Mouse (Mus musculus) forebrain, postnatal 0 days (tissue): ENCODE measurements around the gene Egln1. TPM values are rescaled to one million over a fixed set of nuclear protein-coding genes. Genes with fewer than 3 reads are reported as not detected.

ENCODE experiments used
- ATAC-seq: fragments of 200-750 bp; cut with Nextera tagmentation; 2 replicates; pipeline ENCODE4 v1.8.0; 2017; ENCODE audit warnings: mild to moderate bottlenecking, moderate library complexity
- DNase-seq: peaks from one replicate; pipeline ENCODE4 v3.0.0-alpha.2; 2015
- H3K27ac ChIP-seq: fragments of 300-500 bp; sonication (generic); 2 replicates; pipeline ENCODE4 v1.5.1; 2014; ENCODE audit warnings: low read depth, mild to moderate bottlenecking, antibody characterized with exemption, low read length, moderate library complexity, mixed read lengths
- H3K27me3 ChIP-seq: fragments of 300-500 bp; sonication (generic); 2 replicates; pipeline ENCODE4 v1.6.1; 2014; ENCODE audit warnings: mild to moderate bottlenecking, low read length, mixed read lengths; ENCODE audit not compliant: insufficient read depth
- H3K36me3 ChIP-seq: fragments of 300-500 bp; sonication (generic); 2 replicates; pipeline ENCODE4 v1.6.1; 2014; ENCODE audit warnings: mild to moderate bottlenecking, moderate library complexity; ENCODE audit not compliant: insufficient read depth
- H3K4me1 ChIP-seq: fragments of 300-500 bp; sonication (generic); 2 replicates; pipeline ENCODE4 v1.6.1; 2014; ENCODE audit warnings: antibody characterized with exemption; ENCODE audit not compliant: insufficient read depth
- H3K4me2 ChIP-seq: fragments of 300-500 bp; sonication (generic); 2 replicates; pipeline ENCODE4 v1.6.1; 2014; ENCODE audit warnings: low read depth, mild to moderate bottlenecking, moderate library complexity
- H3K4me3 ChIP-seq: fragments of 300-500 bp; sonication (generic); 2 replicates; pipeline ENCODE4 v1.5.1; 2014; ENCODE audit warnings: low read depth, low read length, mixed read lengths
- H3K9ac ChIP-seq: fragments of 300-500 bp; sonication (generic); 2 replicates; pipeline ENCODE4 v1.6.1; 2014; ENCODE audit warnings: mild to moderate bottlenecking
- H3K9me3 ChIP-seq: fragments of 300-500 bp; sonication (generic); 2 replicates; pipeline ENCODE4 v1.6.1; 2016; ENCODE audit warnings: low read length
- CTCF ChIP-seq: sonication (generic); IDR thresholded peaks from 2 replicates; pipeline ENCODE4 v1.5.1; 2016; ENCODE audit warnings: antibody characterized with exemption, control low read depth, low read depth
- WGBS: fragments of 180-500 bp; shearing (Covaris S2); extraction: QIAGEN DNeasy Blood & Tissue Kit; methylation state at CpG from one replicate; pipeline ENCODE4 v1.1.7; 2014; 5-methylcytosine and 5-hydroxymethylcytosine counted together
- polyA plus RNA-seq: library from polyadenylated mRNA; unstranded; fragments of >200 nt; fragmentation: Nextera tagmentation; extraction: Ambion mirVana; gene quantifications from 2 replicates; pipeline ENCODE4 v1.2.1, GENCODE M21; 2015
- total RNA-seq: library from RNA; depleted of rRNA; stranded (reverse); fragments of >200 nt; gene quantifications from 2 replicates; pipeline ENCODE4 v1.2.3, GENCODE M21; 2014

Gene Egln1
- total and polyA plus RNA-seq, 2 experiments from 2014 or later, result 15.6 to 48.5 TPM

GRCm38 (mm10) chr8:124976211-124976610 is 27.1 kb upstream of the Egln1 start:
- Histone ChIP-seq H3K4me3 (no peak overlapping the region), H3K9me3 (no peaks in the 10 kb centered on the region), H3K36me3 (no peaks in the 10 kb centered on the region), H3K4me1 (no peaks in the 10 kb centered on the region), H3K4me2 (no peak overlapping the region), H3K9ac (no peak overlapping the region), H3K27ac (no peak overlapping the region), H3K27me3 (no peaks in the 10 kb centered on the region)
- TF ChIP-seq CTCF, result no peak
- DNase-seq (no peak), ATAC-seq (no peak)
- WGBS, result 90% methylated on average over 6 of the region's 6 CpGs

- no peak for TF ChIP-seq CTCF
- Histone ChIP-seq H3K27ac (no peak overlapping the region), H3K9me3 (no peaks in the 10 kb centered on the region), H3K9ac (no peak overlapping the region), H3K36me3 (no peaks in the 10 kb centered on the region), H3K4me2 (no peak overlapping the region), H3K4me1 (no peaks in the 10 kb centered on the region), H3K4me3 (no peak overlapping the region), H3K27me3 (no peaks in the 10 kb centered on the region)
- DNase-seq (no peak), ATAC-seq (no peak)
- WGBS, result 83% methylated on average over 4 of the region's 4 CpGs
Observed at GRCm38 (mm10) chr8:124974254-124974653, 25.1 kb upstream of the Egln1 start.

GRCm38 (mm10) chr8:124973221-124973620 is 24.1 kb upstream of the Egln1 start:
- no peaks in the 10 kb centered on the region for H3K36me3 ChIP-seq
- no peaks in the 10 kb centered on the region for H3K4me1 ChIP-seq
- no peak for TF ChIP-seq CTCF
- no peak overlapping the region for H3K9ac ChIP-seq
- H3K27me3 ChIP-seq, result no peaks in the 10 kb centered on the region
- DNase-seq (no peak), ATAC-seq (no peak)
- no peak overlapping the region for H3K27ac ChIP-seq
- 85% methylated on average over 8 of the region's 8 CpGs for WGBS
- H3K4me3 ChIP-seq, result no peak overlapping the region
- no peaks in the 10 kb centered on the region for H3K9me3 ChIP-seq
- H3K4me2 ChIP-seq, result no peak overlapping the region

DNA sequence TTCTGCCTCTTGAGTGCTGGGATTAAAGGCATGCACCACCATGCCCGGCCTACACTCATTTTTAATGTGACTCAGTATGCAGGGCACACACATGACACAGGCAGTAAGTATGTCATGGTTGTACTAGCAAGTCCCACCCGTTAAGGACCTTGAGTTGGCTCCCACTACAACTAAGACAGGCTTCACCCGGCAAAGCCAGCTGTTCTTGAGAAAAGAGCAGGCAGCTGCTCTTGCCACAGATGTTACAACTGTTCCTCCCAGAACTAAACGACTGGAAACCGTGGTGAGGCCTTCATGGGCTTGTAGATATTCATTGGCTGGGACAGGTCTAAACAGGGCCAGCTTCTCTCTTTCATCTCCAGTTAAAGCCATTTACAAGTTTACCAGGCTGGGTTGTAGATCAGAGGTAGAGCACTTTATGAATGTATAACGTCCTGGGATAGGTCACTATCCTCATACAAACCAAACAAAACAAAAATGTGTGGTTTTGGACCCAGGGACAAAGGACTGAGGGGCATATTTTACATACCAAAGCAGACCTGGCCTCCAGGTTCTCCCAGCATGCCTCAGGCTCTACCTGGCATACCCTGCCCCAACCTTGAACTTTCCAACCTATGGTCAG is 21.3 kb upstream of the Egln1 start:
- ATAC-seq (no peak), DNase-seq (no peak)
- no peak overlapping the region for H3K4me2 ChIP-seq
- no peaks in the 10 kb centered on the region for H3K9me3 ChIP-seq
- no peak overlapping the region for H3K27ac ChIP-seq
- WGBS, result 85% methylated on average over 6 of the region's 6 CpGs
- H3K4me1 ChIP-seq, result no peaks in the 10 kb centered on the region
- no peak for TF ChIP-seq CTCF
- H3K4me3 ChIP-seq, result no peak overlapping the region
- H3K27me3 ChIP-seq, result no peaks in the 10 kb centered on the region
- no peaks in the 10 kb centered on the region for H3K36me3 ChIP-seq
- H3K9ac ChIP-seq, result no peak overlapping the region

DNA sequence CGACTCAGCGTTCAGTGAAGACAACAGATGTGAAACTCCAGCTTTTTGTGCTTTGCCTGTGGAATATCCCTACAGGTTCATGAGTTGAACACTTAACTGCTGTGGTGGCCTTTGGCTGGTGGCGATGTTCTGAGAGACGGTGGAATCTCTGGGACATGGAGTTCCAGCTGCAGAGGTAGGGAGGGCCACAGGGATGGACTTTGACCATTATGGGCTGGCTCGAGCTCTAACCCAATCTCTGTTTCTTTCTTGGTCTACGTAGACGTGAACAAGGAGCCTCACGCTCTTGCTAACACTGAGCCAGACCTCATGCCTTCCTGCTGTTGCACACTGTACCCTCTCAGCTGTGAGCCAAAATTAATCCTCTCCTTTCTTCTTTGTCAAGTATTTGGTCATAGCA is 15.8 kb upstream of the Egln1 start:
- Histone ChIP-seq H3K4me1 (no peaks in the 10 kb centered on the region), H3K36me3 (no peaks in the 10 kb centered on the region), H3K27ac (no peak overlapping the region), H3K27me3 (no peaks in the 10 kb centered on the region), H3K4me2 (no peak overlapping the region), H3K4me3 (no peak overlapping the region), H3K9ac (no peak overlapping the region), H3K9me3 (no peaks in the 10 kb centered on the region)
- WGBS, result 90% methylated on average over 8 of the region's 8 CpGs
- DNase-seq, result no peak
- ATAC-seq, result no peak
- TF ChIP-seq CTCF, result no peak

GRCm38 (mm10) chr8:124963246-124963645 is 14.1 kb upstream of the Egln1 start:
- no peak overlapping the region for H3K27ac ChIP-seq
- H3K9me3 ChIP-seq, result no peaks in the 10 kb centered on the region
- 95% methylated on average over 5 of the region's 5 CpGs for WGBS
- no peak for DNase-seq
- no peak overlapping the region for H3K4me3 ChIP-seq
- no peaks in the 10 kb centered on the region for H3K36me3 ChIP-seq
- no peaks in the 10 kb centered on the region for H3K4me1 ChIP-seq
- no peak for ATAC-seq
- H3K4me2 ChIP-seq, result no peak overlapping the region
- no peak overlapping the region for H3K9ac ChIP-seq
- no peaks in the 10 kb centered on the region for H3K27me3 ChIP-seq
- no peak for TF ChIP-seq CTCF

GRCm38 (mm10) chr8:124960226-124960880 is 11.2 kb upstream of the Egln1 start:
- Histone ChIP-seq H3K27me3 (no peaks in the 10 kb centered on the region), H3K4me3 (no peak overlapping the region), H3K9me3 (no peaks in the 10 kb centered on the region), H3K27ac (no peak overlapping the region), H3K36me3 (no peaks in the 10 kb centered on the region), H3K9ac (no peak overlapping the region), H3K4me2 (no peak overlapping the region), H3K4me1 (no peaks in the 10 kb centered on the region)
- 18% methylated on average over 8 of the region's 8 CpGs for WGBS
- DNase-seq (peak; percentile 10), ATAC-seq (no peak)
- no peak for TF ChIP-seq CTCF
